Comparison of ENCODE assay signal across 21 mouse cellular contexts in the genomic region with DNA sequence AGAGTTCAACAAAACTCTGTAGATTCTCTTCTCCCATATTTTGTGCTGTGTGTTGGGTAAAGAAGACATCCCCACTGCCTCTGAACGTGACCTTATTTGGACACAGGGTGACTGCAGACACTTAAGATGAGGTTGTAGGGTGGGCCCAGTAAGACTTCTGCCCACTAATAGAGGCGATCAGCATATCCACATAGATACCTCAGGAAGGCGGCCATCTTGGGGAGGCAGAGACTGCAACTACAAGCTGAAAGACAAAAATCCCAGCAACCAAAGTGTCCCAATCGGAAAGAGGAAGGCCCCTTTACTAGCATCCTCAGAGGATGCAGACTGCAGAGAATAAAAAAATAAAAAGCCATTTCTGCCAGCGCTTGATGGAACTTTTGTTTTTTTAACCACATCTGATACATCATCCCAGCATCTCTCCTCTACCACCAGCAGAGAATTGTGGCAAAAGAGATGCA. TPM values are rescaled to one million over a fixed set of nuclear protein-coding genes. Genes with fewer than 3 reads are reported as not detected.
A peak's percentile ranks its signal among the peaks of the same experiment; 100 is the strongest.
DNase-seq lines count a peak whose midpoint lies in the region; TF ChIP-seq lines count a peak whose summit lies in the region.
"Had no signal": no experiment of that assay in that cellular context is flagged by ENCODE, and none has a peak within 500 bp of the region (broad histone marks: within the 10 kb centered on the region; RNA-seq: fewer than 3 reads in every experiment).

No protein-coding gene starts in this region.

- TF ChIP-seq EP300 in CH12.LX (IDR thresholded peaks at IDR 0.05; ENCODE audit: low read length): peak; percentile 14; the same call in 1 of the 2 replicates

- peak overlapping the region; percentile 67 to 72 (median 69) for H3K4me3 ChIP-seq in CH12.LX (replicated peaks in 1 of 3; ENCODE audit: low read depth in 2 of 3, low read length in 2 of 3, poor library complexity in 1 of 3)
- no peak overlapping the region for H3K4me3 ChIP-seq in left cerebral cortex, adult 2 months
- H3K4me3 ChIP-seq in limb, embryonic 10.5 days: no peak overlapping the region
- H3K4me3 ChIP-seq: embryonic facial prominence, embryonic 13.5 days; embryonic facial prominence, embryonic 15.5 days; erythroblast, embryonic 14.5 days; forebrain, embryonic 10.5 days; forebrain, embryonic 12.5 days had no signal

- TF ChIP-seq POLR2A in CH12.LX (IDR thresholded peaks at IDR 0.05; ENCODE audit: low read depth, low read length): no peak

- no peaks in the 10 kb centered on the region for H3K27me3 ChIP-seq in CH12.LX (replicated peaks)
- H3K27me3 ChIP-seq in limb, embryonic 10.5 days (ENCODE audit: low read depth, poor library complexity, severe bottlenecking): peaks cover 47% of the 10 kb centered on the region

- peak overlapping the region; percentile 94 for H3K9ac ChIP-seq in CH12.LX (ENCODE audit: insufficient read depth, low read depth)
- H3K9ac ChIP-seq: embryonic facial prominence, embryonic 13.5 days; embryonic facial prominence, embryonic 15.5 days; forebrain, embryonic 12.5 days had no signal

- DNase-seq in CD4-positive helper T cell, adult 2 months (ENCODE audit: low read depth, low spot score): peak; percentile 52
- no peak for DNase-seq in CH12.LX (ENCODE audit: extremely low read depth)
- peak; percentile 48 for DNase-seq in naive thymus-derived CD4-positive, alpha-beta T cell, adult 2 months (ENCODE audit: low read depth)
- DNase-seq in left cerebral cortex, adult 2 months (ENCODE audit: extremely low spot score in 1 of 2, low spot score in 2 of 2): no peak
- DNase-seq in limb, embryonic 10.5 days (ENCODE audit: low spot score): no peak
- DNase-seq: adrenal gland, adult 2 months; adrenal gland, postnatal 10 days; adrenal gland, postnatal 25 days; cerebellum, adult 11 months; cerebellum, adult 18-20 months; cerebellum, adult 8-10 months; cerebellum, adult 9-11 months; cerebellum, postnatal 14 days; cerebellum, postnatal 36 days; embryo, embryonic 11 days had no signal

- peaks cover 22 to 65% of the 10 kb centered on the region in 2 experiments for H3K4me1 ChIP-seq in CH12.LX (ENCODE audit: control insufficient read depth in 1 of 2, insufficient read depth in 2 of 2)
- peaks cover 10% of the 10 kb centered on the region for H3K4me1 ChIP-seq in limb, embryonic 10.5 days
- H3K4me1 ChIP-seq: embryonic facial prominence, embryonic 13.5 days had no signal

- peak overlapping the region; percentile 76 for H3K27ac ChIP-seq in CH12.LX (ENCODE audit: insufficient read depth, low read depth)
- H3K27ac ChIP-seq in left cerebral cortex, adult 2 months: no peak overlapping the region
- H3K27ac ChIP-seq in limb, embryonic 10.5 days: no peak overlapping the region
- H3K27ac ChIP-seq: embryonic facial prominence, embryonic 13.5 days; embryonic facial prominence, embryonic 15.5 days; forebrain, embryonic 10.5 days; forebrain, embryonic 12.5 days had no signal

- TF ChIP-seq RAD21 in CH12.LX (IDR thresholded peaks at IDR 0.05; ENCODE audit: low read depth, low read length): no peak

- intact Hi-C loops in left cerebral cortex, adult 2 months (cut with DNase I): no loop called here

- no peak for TF ChIP-seq CTCF in CH12.LX (conservative IDR thresholded peaks at IDR 0.05 in 1 of 2, IDR thresholded peaks at IDR 0.05 in 1 of 2; ENCODE audit: low read depth in 2 of 2, low read length in 2 of 2)
- TF ChIP-seq CTCF in left cerebral cortex, adult 2 months (IDR thresholded peaks at IDR 0.05): no peak

- peak overlapping the region; percentile 96 for H3K4me2 ChIP-seq in CH12.LX (ENCODE audit: insufficient read depth, low read depth, poor library complexity, severe bottlenecking)
- H3K4me2 ChIP-seq: embryonic facial prominence, embryonic 13.5 days; embryonic facial prominence, embryonic 15.5 days; forebrain, embryonic 12.5 days had no signal

- WGBS in limb, embryonic 10.5 days: 90% methylated on average over 5 of the region's 5 CpGs

- peaks cover 0 to 4% of the 10 kb centered on the region in 2 experiments for H3K36me3 ChIP-seq in CH12.LX (replicated peaks in 1 of 2; ENCODE audit: control insufficient read depth in 1 of 2, insufficient read depth in 1 of 2, low read length in 1 of 2)
- no peaks in the 10 kb centered on the region for H3K36me3 ChIP-seq in limb, embryonic 10.5 days
- H3K36me3 ChIP-seq: embryonic facial prominence, embryonic 13.5 days; embryonic facial prominence, embryonic 15.5 days; forebrain, embryonic 10.5 days; forebrain, embryonic 12.5 days had no signal

- H3K79me2 ChIP-seq in CH12.LX (replicated peaks; ENCODE audit: control insufficient read depth, extremely low read depth, insufficient read depth, poor library complexity, severe bottlenecking): peaks cover 52% of the 10 kb centered on the region

- no peaks in the 10 kb centered on the region for H3K9me3 ChIP-seq in CH12.LX (replicated peaks; ENCODE audit: low read length)
- no peaks in the 10 kb centered on the region for H3K9me3 ChIP-seq in limb, embryonic 10.5 days (replicated peaks)
- H3K9me3 ChIP-seq: embryonic facial prominence, embryonic 13.5 days; embryonic facial prominence, embryonic 15.5 days; forebrain, embryonic 10.5 days; forebrain, embryonic 12.5 days had no signal

- dilution Hi-C loops in CH12.LX (cut with MboI; ENCODE audit: extremely low pct_ligation_motif_present, extremely low pct_unique_long_range_greater_than_20kb, low sequenced_read_pairs): no loop called here

- in situ Hi-C loops in CH12.LX (cut with MboI; ENCODE audit: low pct_ligation_motif_present, low pct_unique_long_range_greater_than_20kb, low sequenced_read_pairs): no loop called here

TF ChIP-seq in CH12.LX, 34 proteins besides CTCF, POLR2A, EP300 and RAD21 (continues in another document):
- TF ChIP-seq MAX (IDR thresholded peaks at IDR 0.05; ENCODE audit: low read length): 0 out of 2 replicates have a peak, but pooled peaks have one; percentile 23
- no peak for TF ChIP-seq JUND (conservative IDR thresholded peaks at IDR 0.05; ENCODE audit: low read depth, low read length)
- TF ChIP-seq USF1 (IDR thresholded peaks at IDR 0.05; ENCODE audit: low read depth, low read length): no peak
- no peak for TF ChIP-seq SMC3 (IDR thresholded peaks at IDR 0.05; ENCODE audit: low read depth, low read length)
- TF ChIP-seq GABPA (IDR thresholded peaks at IDR 0.05; ENCODE audit: insufficient replicate concordance, low read depth, low read length): no peak
- TF ChIP-seq ZNF384 (IDR thresholded peaks at IDR 0.05; ENCODE audit: low read depth, low read length): no peak
- peak; percentile 24 for TF ChIP-seq HCFC1 (IDR thresholded peaks at IDR 0.05; ENCODE audit: low read depth, low read length)
- TF ChIP-seq CHD1 (IDR thresholded peaks at IDR 0.05; ENCODE audit: low read depth, low read length): peak; percentile 94
- TF ChIP-seq MAZ (IDR thresholded peaks at IDR 0.05; ENCODE audit: low read depth, low read length): no peak
- TF ChIP-seq JUN (IDR thresholded peaks at IDR 0.05; ENCODE audit: insufficient read depth, low read depth, low read length): no peak
- TF ChIP-seq TCF12 (IDR thresholded peaks at IDR 0.05; ENCODE audit: low read depth, low read length): peak; percentile 36; the same call in 1 of the 2 replicates
- no peak for TF ChIP-seq ZMIZ1 (IDR thresholded peaks at IDR 0.05; ENCODE audit: low read depth, low read length)
- TF ChIP-seq POLR2AphosphoS2 (IDR thresholded peaks at IDR 0.05; ENCODE audit: low read depth, low read length): no peak
- TF ChIP-seq ELF1 (IDR thresholded peaks at IDR 0.05; ENCODE audit: low read depth, low read length): no peak
- TF ChIP-seq USF2 (conservative IDR thresholded peaks at IDR 0.05; ENCODE audit: low read depth, low read length): no peak
- TF ChIP-seq ETS1 (conservative IDR thresholded peaks at IDR 0.05; ENCODE audit: low read depth, low read length): no peak; the same call in 1 of the 2 replicates
- TF ChIP-seq PAX5 (IDR thresholded peaks at IDR 0.05; ENCODE audit: low read length): no peak
- no peak for TF ChIP-seq ZKSCAN1 (IDR thresholded peaks at IDR 0.05; ENCODE audit: borderline replicate concordance, low read depth, low read length)
- no peak for TF ChIP-seq UBTF (IDR thresholded peaks at IDR 0.05; ENCODE audit: low read depth, low read length)
- TF ChIP-seq CHD2 (IDR thresholded peaks at IDR 0.05; ENCODE audit: low read length): no peak
- peak; percentile 24; the same call in 1 of the 2 replicates for TF ChIP-seq NELFE (IDR thresholded peaks at IDR 0.05; ENCODE audit: low read depth, low read length)
- no peak for TF ChIP-seq IRF4 (IDR thresholded peaks at IDR 0.05; ENCODE audit: low read depth, low read length)
- TF ChIP-seq MAFK (IDR thresholded peaks at IDR 0.05; ENCODE audit: insufficient replicate concordance, low read length): no peak
- 0 out of 2 replicates have a peak, but pooled peaks have one; percentile 14 for TF ChIP-seq MXI1 (IDR thresholded peaks at IDR 0.05; ENCODE audit: low read depth, low read length)
- TF ChIP-seq NRF1 (IDR thresholded peaks at IDR 0.05; ENCODE audit: low read depth, low read length): no peak
- TF ChIP-seq SIN3A (IDR thresholded peaks at IDR 0.05; ENCODE audit: low read length): peak; percentile 63
- 0 out of 2 replicates have a peak, but pooled peaks have one; percentile 17 for TF ChIP-seq MYC (IDR thresholded peaks at IDR 0.05; ENCODE audit: low read depth, low read length)
- TF ChIP-seq TBP (conservative IDR thresholded peaks at IDR 0.05; ENCODE audit: low read depth, low read length): no peak
- peak; percentile 86 for TF ChIP-seq RCOR1 (conservative IDR thresholded peaks at IDR 0.05; ENCODE audit: low read depth, low read length)
- TF ChIP-seq MEF2A (IDR thresholded peaks at IDR 0.05; ENCODE audit: borderline replicate concordance, low read depth, low read length): no peak
- TF ChIP-seq BHLHE40 (IDR thresholded peaks at IDR 0.05; ENCODE audit: low read depth, low read length): peak; percentile 42
- 0 out of 2 replicates have a peak, but pooled peaks have one; percentile 22 for TF ChIP-seq KAT2A (IDR thresholded peaks at IDR 0.05; ENCODE audit: insufficient replicate concordance, low read length)

RNA-seq across cellular contexts. Expression of a gene that starts 2.0 kb away (rescaled TPM):
- total RNA-seq in CH12.LX (2012; rRNA removed): 58.6 and 73.0 TPM in 2 replicates
- 58.1 and 60.2 TPM in 2 replicates for total RNA-seq in CH12.LX (2014; rRNA removed)
- polyA plus RNA-seq in CH12.LX (2012; ENCODE audit: insufficient read length, low read depth): 72.5 and 75.2 TPM in 2 replicates
- total RNA-seq in left cerebral cortex, adult 2 months (2021): under 1 TPM; 0.51 to 0.59 TPM
- not detected in 2 replicates for polyA plus RNA-seq in limb, embryonic 10.5 days (2016; fragmentation: Nextera tagmentation; extraction: Ambion mirVana)
- total RNA-seq: MEL had no signal

RNA-seq across cellular contexts. Expression of a gene that starts 49.9 kb away (rescaled TPM):
- total RNA-seq in CH12.LX (2012; rRNA removed) (172 and 206 TPM in 2 replicates), CH12.LX (2014; rRNA removed) (243 and 257 TPM in 2 replicates)
- polyA plus RNA-seq in CH12.LX (2012; ENCODE audit: insufficient read length, low read depth): 116 and 124 TPM in 2 replicates
- 10 to 100 TPM; 68.3 to 78.2 TPM for total RNA-seq in left cerebral cortex, adult 2 months (2021)
- polyA plus RNA-seq in limb, embryonic 10.5 days (2016; fragmentation: Nextera tagmentation; extraction: Ambion mirVana): 52.4 and 54.0 TPM in 2 replicates

Comparison
In these comparisons a context has a peak if more than half of its experiments do, and no peak if none do; other contexts are left out.
1. DNase-seq: peak in CD4-positive helper T cell, adult 2 months (single experiment) and naive thymus-derived CD4-positive, alpha-beta T cell, adult 2 months (single experiment); none in CH12.LX (single experiment), left cerebral cortex, adult 2 months (0 of 2) and limb, embryonic 10.5 days (single experiment).
2. H3K4me3 ChIP-seq: peak in CH12.LX (3 of 3); none in left cerebral cortex, adult 2 months (single experiment) and limb, embryonic 10.5 days (single experiment).
3. RNA of a gene that starts 2.0 kb away (total RNA-seq): 58.1 to 73.0 TPM in CH12.LX; 0.51 to 0.59 TPM in left cerebral cortex, adult 2 months; every median in the first group is over 10 times any median in the second.